Mouse (Mus musculus) heart, embryonic 14.5 days (tissue): ENCODE results near the gene Canx. TPM values are rescaled to one million over a fixed set of nuclear protein-coding genes. Genes with fewer than 3 reads are reported as not detected.
"Not testable (repeated sequence)": the region's sequence is repeated elsewhere in the genome, so short reads cannot be mapped to it uniquely, and the experiment has no call there.

Experiments used
- ATAC-seq: fragments of 200-750 bp; cut with Nextera tagmentation; 2 replicates; pipeline ENCODE4 v1.8.0; 2017; ENCODE audit warnings: low read depth, moderate TSS enrichment; ENCODE audit not compliant: insufficient number of reproducible peaks, insufficient read depth, low FRiP score
- H3K27ac ChIP-seq, 2 experiments: fragments of 200-500 bp in 1 of 2; fragments of 300-500 bp in 1 of 2; sonication (generic) in 1 of 2; replicated peaks in 1 of 2; 2 replicates each; pipeline ENCODE4 v1.5.1; 2012 to 2014; ENCODE audit warnings: low read depth in 2 of 2, low read length in 2 of 2, control low read depth in 1 of 2, mild to moderate bottlenecking in 1 of 2, mixed read lengths in 1 of 2; ENCODE audit not compliant: control insufficient read depth in 1 of 2, insufficient read depth in 1 of 2
- H3K27me3 ChIP-seq: fragments of 300-500 bp; sonication (generic); 2 replicates; pipeline ENCODE4 v1.6.1; 2014; ENCODE audit warnings: mild to moderate bottlenecking, low read length, control low read depth; ENCODE audit not compliant: control insufficient read depth, insufficient read depth
- H3K36me3 ChIP-seq: fragments of 300-500 bp; sonication (generic); 2 replicates; pipeline ENCODE4 v1.6.1; 2014; ENCODE audit warnings: mild to moderate bottlenecking, control low read depth, low read length, mixed read lengths; ENCODE audit not compliant: control insufficient read depth, insufficient read depth
- H3K4me1 ChIP-seq, 2 experiments: fragments of 200-500 bp in 1 of 2; fragments of 300-500 bp in 1 of 2; sonication (generic) in 1 of 2; 2 replicates each; pipeline ENCODE4 v1.6.1; 2012 to 2014; ENCODE audit warnings: low read length in 2 of 2, control low read depth in 1 of 2, mixed read lengths in 1 of 2; ENCODE audit not compliant: control insufficient read depth in 2 of 2, insufficient read depth in 2 of 2
- H3K4me2 ChIP-seq: fragments of 300-500 bp; sonication (generic); 2 replicates; pipeline ENCODE4 v1.6.1; 2014; ENCODE audit warnings: mild to moderate bottlenecking, low read length
- H3K4me3 ChIP-seq, 2 experiments: fragments of 200-500 bp in 1 of 2; fragments of 300-500 bp in 1 of 2; sonication (generic) in 1 of 2; 2 replicates each; pipeline ENCODE4 v1.5.1; 2012 to 2014; ENCODE audit warnings: low read length in 2 of 2, mild to moderate bottlenecking in 2 of 2, control low read depth in 1 of 2, low read depth in 1 of 2, moderate library complexity in 1 of 2; ENCODE audit not compliant: control insufficient read depth in 1 of 2, insufficient read depth in 1 of 2
- H3K9ac ChIP-seq: fragments of 300-500 bp; sonication (generic); 2 replicates; pipeline ENCODE4 v1.6.1; 2014; ENCODE audit warnings: mild to moderate bottlenecking, low read length
- H3K9me3 ChIP-seq: fragments of 300-500 bp; sonication (generic); 2 replicates; pipeline ENCODE4 v1.6.1; 2016; ENCODE audit warnings: low read length, control low read depth; ENCODE audit not compliant: control insufficient read depth
- WGBS: fragments of 180-500 bp; shearing (Covaris S2); extraction: QIAGEN DNeasy Blood & Tissue Kit; methylation state at CpG from one replicate; pipeline ENCODE4 v1.1.7; 2014; 5-methylcytosine and 5-hydroxymethylcytosine counted together
- polyA plus RNA-seq: library from polyadenylated mRNA; unstranded; fragments of >200 nt; fragmentation: Nextera tagmentation; extraction: Ambion mirVana; gene quantifications from 2 replicates; pipeline ENCODE4 v1.2.1, GENCODE M21; 2014

The Canx gene
- polyA plus RNA-seq, 1 experiment from 2014 or later, result 211 TPM

- not testable (repeated sequence) for H3K4me3 ChIP-seq, H3K9me3 ChIP-seq, H3K9ac ChIP-seq, H3K27ac ChIP-seq, H3K27me3 ChIP-seq, ATAC-seq, H3K4me2 ChIP-seq
- Histone ChIP-seq H3K36me3 (peaks cover 14% of the 10 kb centered on the region), H3K4me1 (peaks cover 0 to 35% of the 10 kb centered on the region in 2 experiments; a peak in 3 of 4 replicates)
- WGBS, result 78% methylated on average over 4 of the region's 4 CpGs
These were observed 6.1 kb downstream of the Canx start for GRCm38 (mm10) chr11:50319343-50319742.

GRCm38 (mm10) chr11:50312803-50313202 is 12.7 kb downstream of the Canx start:
- Histone ChIP-seq H3K9ac (no peak overlapping the region), H3K27ac (no peak overlapping the region), H3K4me2 (no peak overlapping the region), H3K4me1 (peaks cover 0 to 3% of the 10 kb centered on the region in 2 experiments; a peak in 1 of 4 replicates), H3K36me3 (peaks cover 49% of the 10 kb centered on the region), H3K27me3 (no peaks in the 10 kb centered on the region), H3K9me3 (no peaks in the 10 kb centered on the region), H3K4me3 (no peak overlapping the region)
- no peak for ATAC-seq
- 81% methylated on average over 2 of the region's 2 CpGs for WGBS

GRCm38 (mm10) chr11:50303406-50303805 is 22.1 kb downstream of the Canx start:
- H3K4me2 ChIP-seq, result no peak overlapping the region
- H3K36me3 ChIP-seq, result peaks cover 100% of the 10 kb centered on the region
- no peaks in the 10 kb centered on the region for H3K4me1 ChIP-seq
- no peak for ATAC-seq
- H3K27ac ChIP-seq, result no peak overlapping the region
- H3K9ac ChIP-seq, result no peak overlapping the region
- no peaks in the 10 kb centered on the region for H3K27me3 ChIP-seq
- H3K4me3 ChIP-seq, result no peak overlapping the region
- 88% methylated on average over 1 of the region's 2 CpGs for WGBS
- no peaks in the 10 kb centered on the region for H3K9me3 ChIP-seq

- Histone ChIP-seq H3K4me3 (peak within 1 kb of the TSS; percentile 95 to 99), H3K36me3 (peaks cover 65% of the 10 kb centered on the region), H3K4me2 (peak within 1 kb of the TSS; percentile 89), H3K9me3 (no peaks in the 10 kb centered on the region), H3K27me3 (no peaks in the 10 kb centered on the region), H3K9ac (peak within 1 kb of the TSS; percentile 100), H3K4me1 (peaks cover 6 to 17% of the 10 kb centered on the region in 2 experiments), H3K27ac (peak within 1 kb of the TSS; percentile 99)
- under 1% methylated on average over 45 of the region's 45 CpGs for WGBS
- peak; percentile 98 for ATAC-seq
These were observed 33.1 kb downstream of the Canx start, which contains the start of gene Maml1 for GRCm38 (mm10) chr11:50292190-50292855. Gene Maml1 (minus strand): TSS chr11:50292311.

- H3K9ac ChIP-seq, result peak overlapping the region; percentile 100
- peak overlapping the region; percentile 99 for H3K27ac ChIP-seq
- H3K4me1 ChIP-seq, result peaks cover 6 to 17% of the 10 kb centered on the region in 2 experiments
- WGBS, result under 1% methylated on average over 73 of the region's 85 CpGs
- peak overlapping the region; percentile 95 to 99 for H3K4me3 ChIP-seq
- no peaks in the 10 kb centered on the region for H3K9me3 ChIP-seq
- H3K27me3 ChIP-seq, result no peaks in the 10 kb centered on the region
- peak overlapping the region; percentile 89 for H3K4me2 ChIP-seq
- ATAC-seq, result peak; percentile 76
- peaks cover 65% of the 10 kb centered on the region for H3K36me3 ChIP-seq
These were observed 33.9 kb downstream of the Canx start for GRCm38 (mm10) chr11:50291321-50292165.

GRCm38 (mm10) chr11:50290486-50291225 is 34.8 kb downstream of the Canx start:
- Histone ChIP-seq H3K27me3 (no peaks in the 10 kb centered on the region), H3K36me3 (peaks cover 66% of the 10 kb centered on the region), H3K27ac (peak overlapping the region; percentile 99), H3K4me1 (peaks cover 6 to 17% of the 10 kb centered on the region in 2 experiments), H3K9me3 (no peaks in the 10 kb centered on the region), H3K4me3 (peak overlapping the region; percentile 95 to 99), H3K4me2 (peak overlapping the region; percentile 89), H3K9ac (peak overlapping the region; percentile 100)
- 17% methylated on average over 20 of the region's 20 CpGs for WGBS
- ATAC-seq, result no peak

GRCm38 (mm10) chr11:50286428-50286827 is 39.0 kb downstream of the Canx start:
- Histone ChIP-seq H3K4me2 (no peak overlapping the region), H3K36me3 (peaks cover 47% of the 10 kb centered on the region), H3K9me3 (no peaks in the 10 kb centered on the region), H3K4me3 (no peak overlapping the region), H3K27me3 (no peaks in the 10 kb centered on the region), H3K4me1 (peaks cover 4 to 15% of the 10 kb centered on the region in 2 experiments), H3K9ac (no peak overlapping the region), H3K27ac (no peak overlapping the region)
- WGBS, result 78% methylated on average over 1 of the region's 1 CpGs
- ATAC-seq, result no peak
